Mouse (Mus musculus) brain, embryonic 14.5 days (tissue): ENCODE measurements around the gene Hic2. TPM values are rescaled to one million over a fixed set of nuclear protein-coding genes. Genes with fewer than 3 reads are reported as not detected.
A peak's percentile ranks its signal among the peaks of the same experiment; 100 is the strongest.

Experiments used
- DNase-seq: peaks from one replicate; pipeline ENCODE4 v3.0.0-alpha.2; 2011; ENCODE audit warnings: low read depth
- CTCF ChIP-seq: fragments of 200-500 bp; IDR thresholded peaks from 2 replicates; pipeline ENCODE4 v1.5.1; 2012; ENCODE audit warnings: inconsistent platforms, mild to moderate bottlenecking, moderate library complexity, borderline replicate concordance; ENCODE audit not compliant: insufficient read depth, insufficient read length; ENCODE audit errors: extremely low read depth
- POLR2A ChIP-seq: fragments of 200-500 bp; IDR thresholded peaks from 2 replicates; pipeline ENCODE4 v1.6.1; 2012; ENCODE audit warnings: mild to moderate bottlenecking, inconsistent platforms, borderline replicate concordance; ENCODE audit not compliant: poor library complexity, insufficient read depth, insufficient read length, severe bottlenecking; ENCODE audit errors: extremely low read depth
- polyA plus RNA-seq: library from polyadenylated mRNA; depleted of rRNA; stranded (reverse); fragments of >200 nt; gene quantifications from 2 replicates; pipeline ENCODE4 v1.2.3, GENCODE M21; 2012; rRNA removed

Hic2 gene
- polyA plus RNA-seq, 1 experiment: 16.4 TPM

DNA sequence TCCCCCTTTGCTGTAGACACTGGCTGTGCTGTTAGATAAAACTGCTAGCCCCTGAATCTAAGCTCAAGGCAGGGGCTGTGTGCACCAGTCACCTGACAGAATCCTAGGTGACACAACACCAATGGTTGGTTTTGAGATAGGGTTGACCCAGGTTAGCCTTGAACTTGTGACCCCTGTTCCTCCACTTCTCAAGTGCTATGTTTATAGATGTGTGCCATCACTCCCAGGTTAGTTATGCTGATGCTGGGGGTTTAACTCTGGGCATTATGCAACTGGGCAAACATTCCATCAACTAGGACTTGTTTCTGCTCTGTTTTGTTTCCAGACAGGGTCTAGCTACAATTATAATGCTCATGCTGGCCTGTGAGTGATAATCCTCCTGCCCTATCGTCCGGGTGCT lies 53.7 kb downstream of the Hic2 start:
- no peak for DNase-seq
- TF ChIP-seq CTCF (no peak), POLR2A (no peak)

- no peak for DNase-seq
- TF ChIP-seq CTCF (no peak), POLR2A (no peak)
These were observed 57.6 kb downstream of the Hic2 start for GRCm38 (mm10) chr16:17291016-17291415.

GRCm38 (mm10) chr16:17292751-17293150 lies 59.4 kb downstream of the Hic2 start:
- TF ChIP-seq POLR2A: no peak
- peak; percentile 97 for TF ChIP-seq CTCF
- DNase-seq: peak; percentile 74

DNA sequence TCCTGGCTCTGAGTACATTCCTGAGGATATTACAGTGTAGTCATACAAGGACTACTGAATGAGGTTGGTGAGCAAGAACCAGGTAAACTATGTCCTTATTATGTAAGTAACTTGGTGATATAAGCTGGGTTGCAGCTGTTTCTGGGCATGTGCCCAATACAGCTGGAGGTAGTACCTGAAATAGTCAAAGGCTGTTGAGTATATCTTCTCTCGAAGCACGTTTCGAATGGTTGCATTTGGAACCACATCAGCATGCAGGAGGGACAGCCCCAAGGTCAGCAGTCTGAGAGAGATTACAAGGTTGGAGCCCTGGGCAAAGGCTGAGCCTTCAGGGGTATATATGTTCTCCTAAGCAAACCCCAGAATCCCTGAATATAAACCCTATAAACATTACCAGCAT lies 67.4 kb downstream of the Hic2 start:
- TF ChIP-seq POLR2A: no peak
- no peak for TF ChIP-seq CTCF
- no peak for DNase-seq

DNA sequence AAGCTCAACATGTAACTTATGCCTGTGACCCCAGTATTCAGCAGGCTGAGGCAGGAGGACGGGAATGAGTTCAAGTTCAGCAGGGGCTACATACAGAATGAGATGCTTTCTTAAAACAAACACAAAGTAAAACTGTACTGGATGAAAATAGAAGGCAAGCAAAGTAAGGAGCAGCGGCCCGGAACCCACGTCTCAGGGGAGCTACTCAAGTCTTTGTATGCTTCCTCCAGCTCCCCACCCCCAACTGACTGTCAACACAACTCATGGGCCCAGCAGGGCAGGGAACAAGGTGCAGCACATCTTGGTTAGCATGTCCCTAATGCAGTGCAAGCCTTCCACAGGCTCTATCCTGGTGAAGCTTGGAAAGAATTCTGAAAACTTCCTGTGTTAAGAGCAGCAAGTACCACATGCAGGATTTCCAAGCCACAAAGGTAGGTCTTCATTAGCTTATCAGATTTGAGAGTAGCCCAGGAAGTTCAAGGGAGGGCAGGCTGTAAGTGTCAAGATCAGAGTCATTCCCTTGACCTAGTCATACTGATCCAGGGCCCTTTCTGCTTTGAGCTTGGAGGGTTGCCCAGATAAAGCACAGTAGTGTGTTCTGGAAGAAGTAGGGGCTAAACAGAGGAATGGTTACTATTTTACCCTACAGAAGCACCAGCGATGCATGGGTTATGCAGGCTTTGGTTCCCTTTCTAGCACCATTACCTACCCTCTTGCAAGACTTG lies 70.3 kb downstream of the Hic2 start:
- TF ChIP-seq CTCF (no peak), POLR2A (no peak)
- DNase-seq: no peak

DNA sequence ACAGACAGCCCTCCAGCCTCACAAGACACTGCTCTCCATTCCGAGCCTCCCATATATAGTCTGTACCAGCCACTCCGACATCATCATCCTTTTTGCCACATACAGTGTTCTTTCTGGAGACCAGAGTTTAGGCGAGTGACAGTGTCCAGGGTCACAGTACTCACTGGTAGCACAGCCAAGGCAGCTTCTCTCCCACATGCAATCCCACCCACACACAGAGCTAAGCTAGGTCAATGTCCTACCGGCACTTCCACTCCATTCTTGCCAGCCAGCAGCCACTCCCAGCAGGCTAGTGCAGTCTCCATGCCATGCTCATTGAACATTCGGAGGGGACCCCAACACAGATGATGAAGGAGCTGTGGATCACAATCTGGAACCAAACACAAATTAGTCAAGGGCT lies 74.1 kb downstream of the Hic2 start:
- TF ChIP-seq CTCF: no peak
- TF ChIP-seq POLR2A: no peak
- no peak for DNase-seq

GRCm38 (mm10) chr16:17309036-17309435 lies 75.7 kb downstream of the Hic2 start:
- no peak for DNase-seq
- TF ChIP-seq CTCF: no peak
- TF ChIP-seq POLR2A: no peak

DNA sequence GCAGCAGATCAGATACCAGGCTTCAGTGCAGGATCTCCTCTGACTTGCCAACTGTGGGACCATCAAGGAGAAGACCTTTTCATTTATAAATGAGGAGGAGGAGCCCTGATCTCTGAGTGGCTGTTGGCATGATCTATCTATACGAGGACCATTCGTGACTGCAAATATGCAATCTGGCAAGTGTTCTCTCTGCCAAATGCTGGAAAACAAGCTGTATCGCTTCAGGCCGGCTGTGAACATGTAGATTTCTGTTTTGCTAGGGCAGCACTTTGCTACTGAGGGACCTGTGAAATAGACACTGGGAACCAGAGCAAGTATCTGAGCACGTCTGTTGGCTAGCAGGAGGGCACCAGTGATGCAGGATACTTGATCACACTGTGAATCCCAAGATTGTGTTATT lies 79.2 kb downstream of the Hic2 start:
- no peak for DNase-seq
- TF ChIP-seq POLR2A (no peak), CTCF (no peak)

Other genes starting within 250 kb of the Hic2 start
- 74.8 and 97.9 TPM in 2 replicates for gene Ypel1, start 163.9 kb upstream of the Hic2 start, polyA plus RNA-seq
- gene Ppil2, start 122.3 kb upstream of the Hic2 start, polyA plus RNA-seq: 134 and 157 TPM in 2 replicates
- gene 2610318N02Rik, start 108.4 kb upstream of the Hic2 start, polyA plus RNA-seq: 35.9 and 55.8 TPM in 2 replicates
- 20.2 and 23.4 TPM in 2 replicates for gene Sdf2l1, start 101.2 kb upstream of the Hic2 start, polyA plus RNA-seq
- gene Ydjc, start 89.0 kb upstream of the Hic2 start, polyA plus RNA-seq: 41.9 and 51.4 TPM in 2 replicates
- 5.4 and 6.2 TPM in 2 replicates for gene Ccdc116, start 86.3 kb upstream of the Hic2 start, polyA plus RNA-seq
- 96.5 and 127 TPM in 2 replicates for gene Ube2l3, start 30.9 kb upstream of the Hic2 start, polyA plus RNA-seq
- 1.3 and 2.2 TPM in 2 replicates for gene Rimbp3, start 25.0 kb upstream of the Hic2 start, polyA plus RNA-seq
- 46.6 and 63.5 TPM in 2 replicates for gene Tmem191c, start 42.5 kb downstream of the Hic2 start, polyA plus RNA-seq
- 0.93 and 0.98 TPM in 2 replicates for gene Serpind1, start 97.8 kb downstream of the Hic2 start, polyA plus RNA-seq
- gene Snap29, start 172.4 kb downstream of the Hic2 start, polyA plus RNA-seq: 9.5 and 19.6 TPM in 2 replicates
- 131 and 151 TPM in 2 replicates for gene Pi4ka, start 172.7 kb downstream of the Hic2 start, polyA plus RNA-seq
- gene Crkl, start 218.4 kb downstream of the Hic2 start, polyA plus RNA-seq: 58.5 and 66.4 TPM in 2 replicates